Mouse (Mus musculus) naive thymus-derived CD4-positive, alpha-beta T cell, adult 2 months (primary cell): ENCODE results near the gene Gfod1.

Source experiments
- DNase-seq: peaks from one replicate; pipeline ENCODE4 v3.0.0-alpha.2; 2011; ENCODE audit warnings: low read depth

Gfod1 gene

DNA sequence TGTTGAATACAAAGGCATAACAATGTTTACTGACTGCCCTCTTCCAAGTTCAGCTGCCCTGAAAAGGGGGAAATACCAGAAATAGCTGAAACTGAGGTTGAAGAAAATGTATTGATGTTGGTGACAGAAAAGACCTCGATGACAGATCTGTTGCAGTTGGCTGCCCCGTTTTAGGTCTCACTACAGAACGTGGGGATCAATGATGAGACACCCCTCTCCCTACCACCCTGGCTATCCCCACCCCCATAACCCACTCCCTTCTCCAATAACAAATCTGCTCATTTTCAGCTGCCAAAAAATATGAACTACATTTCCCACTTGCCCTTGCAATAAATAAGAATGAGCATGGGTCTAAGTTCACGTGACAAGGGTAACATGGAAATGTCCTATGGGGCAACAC lies 73.1 kb downstream of the Gfod1 start:
- DNase-seq: no peak

DNA sequence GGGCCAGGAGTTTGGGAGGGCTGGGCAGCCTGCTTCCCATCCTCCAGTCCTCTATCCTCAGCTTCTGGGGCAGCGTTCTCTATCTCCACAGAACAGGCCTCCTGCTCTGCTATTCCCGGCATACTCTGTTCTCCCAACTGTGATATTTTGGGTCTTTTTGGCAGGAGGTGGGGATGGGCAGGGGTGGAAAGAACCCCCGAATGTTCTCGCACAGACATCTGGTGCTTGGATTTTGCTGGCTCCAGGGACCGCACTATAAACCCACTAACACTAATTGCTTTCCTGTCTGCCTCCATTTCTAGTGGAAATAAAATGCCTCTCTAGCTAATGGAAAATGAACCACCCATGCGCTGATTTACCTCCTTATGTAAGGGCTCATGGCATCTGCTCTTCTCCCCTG lies 73.7 kb downstream of the Gfod1 start:
- DNase-seq: no peak

DNA sequence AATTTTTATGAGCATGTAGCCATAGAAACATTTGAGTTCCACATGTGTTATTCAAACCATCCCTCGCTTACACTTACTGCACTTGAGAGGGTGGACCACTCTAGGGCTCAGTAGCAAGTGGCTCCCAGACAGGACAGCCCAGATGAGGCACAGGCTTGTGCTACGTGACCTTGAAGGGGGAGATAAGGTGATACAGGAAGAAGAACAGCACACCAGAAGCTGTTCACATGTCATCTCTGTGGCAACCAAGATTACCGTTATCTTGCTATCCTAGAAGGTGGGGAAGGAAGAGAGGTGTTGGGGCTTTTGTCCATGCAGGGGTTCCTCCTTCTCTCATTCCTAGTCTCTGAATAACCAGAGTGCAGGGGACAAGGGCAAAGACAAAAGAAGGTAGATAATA lies 74.2 kb downstream of the Gfod1 start:
- no peak for DNase-seq

DNA sequence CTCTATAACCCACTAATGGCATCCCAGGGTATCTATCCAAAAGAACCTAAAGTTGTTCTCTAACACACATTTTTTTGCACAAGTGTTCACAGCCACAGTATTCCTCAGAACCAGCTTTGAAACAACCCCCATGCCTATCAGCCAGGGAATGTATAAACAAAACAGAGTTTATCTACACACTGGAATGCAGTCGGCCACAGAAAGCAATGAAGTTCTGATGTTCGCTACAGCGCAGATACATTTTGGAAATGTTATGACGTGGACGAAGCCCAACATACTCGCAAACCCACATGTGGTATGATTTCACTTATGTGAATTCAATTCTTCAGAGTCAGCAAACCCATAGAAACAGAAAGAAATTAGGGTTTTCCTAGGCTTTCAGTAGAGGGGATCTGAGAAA lies 75.8 kb downstream of the Gfod1 start:
- DNase-seq: no peak

DNA sequence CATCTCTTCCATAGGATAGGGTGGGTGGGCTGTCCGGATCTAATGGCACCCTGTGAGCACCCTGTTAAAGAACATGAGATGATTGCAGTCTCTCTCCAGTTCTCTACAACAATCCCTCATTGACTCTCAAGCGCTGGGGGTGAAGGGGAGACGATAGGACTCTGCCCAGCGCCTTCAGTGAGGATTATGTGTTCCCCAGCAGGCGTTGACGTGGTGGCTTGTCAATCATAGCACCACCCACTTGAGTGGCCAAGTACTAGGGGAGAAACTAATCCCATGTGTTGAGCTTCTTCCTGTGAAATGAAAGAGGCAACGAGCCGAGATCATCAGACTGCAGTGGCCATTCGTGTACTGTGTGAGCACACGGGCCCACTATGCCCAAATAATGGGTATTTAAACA lies 77.9 kb downstream of the Gfod1 start:
- DNase-seq: no peak

DNA sequence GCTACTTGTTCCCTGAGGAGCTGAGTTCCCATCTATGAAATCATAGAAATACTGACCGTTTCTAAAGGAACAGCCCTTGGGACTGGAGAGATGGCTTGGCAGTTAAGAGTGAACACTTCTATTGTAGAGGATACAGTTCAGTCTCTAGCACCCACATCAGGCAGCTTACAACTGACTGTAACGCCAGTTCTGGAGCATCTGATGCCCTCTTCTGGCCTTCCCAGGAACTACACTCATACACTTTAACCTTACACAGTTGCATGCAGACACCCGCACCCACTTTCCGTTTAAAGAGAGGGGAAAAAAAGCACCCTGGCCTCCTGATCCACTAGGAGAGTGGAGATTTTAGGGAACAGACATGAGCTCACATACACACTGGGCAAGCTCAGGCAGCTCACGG lies 78.8 kb downstream of the Gfod1 start:
- DNase-seq: peak; percentile 37

DNA sequence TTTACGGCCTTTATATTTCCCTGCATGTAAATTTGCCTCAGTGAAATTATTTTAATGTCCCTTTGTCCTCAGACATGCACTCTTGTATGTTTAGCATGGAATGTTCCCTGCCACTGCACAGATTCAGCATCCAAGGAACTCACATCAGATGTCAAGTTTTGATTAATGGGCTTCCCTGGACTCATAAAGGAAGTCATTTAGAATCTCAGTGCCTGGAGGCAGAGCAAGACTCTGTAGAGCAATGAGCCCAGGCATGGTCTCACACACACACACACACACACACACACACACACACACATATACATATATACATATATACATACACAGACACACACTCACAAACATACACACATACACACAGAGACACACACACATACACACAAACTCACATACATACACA lies 81.9 kb downstream of the Gfod1 start:
- no peak for DNase-seq

DNA sequence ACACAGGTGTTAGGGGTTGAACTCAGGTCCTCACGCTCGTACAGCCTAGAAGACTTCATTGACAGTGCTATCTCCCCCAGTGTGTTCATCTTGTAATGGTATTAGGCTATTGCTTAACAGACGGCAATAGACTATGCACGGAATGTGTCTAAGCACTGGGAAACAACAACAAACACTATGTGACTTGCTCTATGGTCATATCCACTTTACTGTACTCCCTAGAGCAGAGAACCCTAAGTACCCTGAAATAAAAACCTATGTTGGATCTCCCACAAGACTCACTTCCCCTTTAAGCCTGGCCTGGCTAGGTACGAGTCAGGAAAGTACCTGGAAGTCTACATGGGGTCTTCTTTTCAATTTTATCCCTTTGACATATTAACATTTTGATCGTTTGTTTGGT lies 82.7 kb downstream of the Gfod1 start:
- no peak for DNase-seq

DNA sequence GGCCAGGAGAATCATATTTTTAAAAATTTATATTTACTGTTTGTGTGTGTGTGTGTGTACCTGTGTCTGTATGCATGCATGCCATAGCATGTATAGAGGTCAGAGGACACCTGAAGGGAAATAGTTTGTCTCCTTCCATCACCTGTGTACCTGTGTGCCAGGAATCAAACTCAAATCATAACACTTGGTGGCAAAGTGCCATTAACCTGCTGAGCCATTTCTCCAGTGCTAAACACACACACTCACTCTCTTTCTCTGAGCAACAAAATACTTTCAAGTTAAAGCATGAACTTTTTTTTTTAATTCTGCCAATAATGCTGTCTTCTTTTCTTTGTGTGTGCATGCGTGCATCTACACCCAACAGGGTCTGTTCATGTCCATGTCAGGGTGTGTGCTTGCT lies 83.3 kb downstream of the Gfod1 start:
- DNase-seq: no peak

DNA sequence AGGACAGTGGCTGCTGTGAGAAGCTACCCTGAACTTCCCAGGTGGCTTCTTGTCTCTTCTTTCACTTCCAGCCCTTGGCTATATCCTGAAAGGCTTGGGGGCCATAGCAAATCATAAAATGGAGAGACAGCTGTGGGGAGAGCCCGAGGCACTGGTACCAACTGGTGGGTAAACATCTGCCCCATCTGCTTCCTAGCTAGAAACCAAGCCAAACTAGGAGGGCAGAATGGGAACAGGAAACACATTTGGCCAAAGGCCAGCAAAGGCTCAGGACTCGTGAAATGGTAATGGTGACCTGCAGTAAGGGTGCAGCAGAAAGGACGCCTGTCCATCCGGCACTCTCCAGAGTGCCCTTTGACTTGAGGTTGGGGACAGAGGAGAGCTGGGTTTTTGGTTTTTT lies 85.2 kb downstream of the Gfod1 start:
- DNase-seq: no peak

DNA sequence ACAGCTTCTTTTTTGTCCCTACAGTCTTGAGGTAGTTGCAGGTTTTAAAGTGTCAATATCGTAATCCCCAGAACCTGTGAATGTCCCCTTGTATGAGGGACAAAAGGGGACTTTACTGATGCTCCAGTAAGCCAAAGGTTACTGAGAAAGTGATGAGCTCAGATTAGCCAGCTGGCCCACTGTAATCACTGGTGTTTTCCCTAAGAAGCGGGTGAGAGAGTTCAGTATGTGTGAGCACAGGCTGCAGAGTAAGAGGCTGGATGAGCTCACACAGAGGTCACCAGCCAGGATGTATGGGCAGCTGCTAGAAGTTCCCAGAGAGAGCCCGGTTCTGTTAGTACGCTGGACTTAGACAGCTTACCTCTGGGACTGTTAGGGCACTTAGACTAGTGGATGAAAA lies 85.7 kb downstream of the Gfod1 start:
- DNase-seq: no peak

DNA sequence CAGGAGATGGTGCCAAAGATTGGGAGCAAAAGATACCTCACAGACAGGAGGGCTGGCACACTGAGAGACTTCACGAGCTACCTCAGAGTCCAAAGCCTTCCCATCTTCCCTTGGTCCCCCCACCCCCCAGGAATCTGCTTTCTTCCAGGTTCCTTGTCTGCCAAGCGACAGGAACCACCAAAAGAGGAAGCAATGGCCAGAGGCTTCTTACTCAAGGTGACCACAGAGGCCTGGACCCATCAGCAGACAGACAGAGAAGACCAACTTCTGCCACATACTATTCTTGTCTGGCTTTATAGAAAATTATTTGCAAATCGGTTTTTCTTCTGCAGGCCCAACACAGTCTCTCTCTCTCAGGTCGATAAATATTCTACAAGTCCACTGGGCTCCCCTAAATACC lies 86.3 kb downstream of the Gfod1 start:
- DNase-seq: no peak

DNA sequence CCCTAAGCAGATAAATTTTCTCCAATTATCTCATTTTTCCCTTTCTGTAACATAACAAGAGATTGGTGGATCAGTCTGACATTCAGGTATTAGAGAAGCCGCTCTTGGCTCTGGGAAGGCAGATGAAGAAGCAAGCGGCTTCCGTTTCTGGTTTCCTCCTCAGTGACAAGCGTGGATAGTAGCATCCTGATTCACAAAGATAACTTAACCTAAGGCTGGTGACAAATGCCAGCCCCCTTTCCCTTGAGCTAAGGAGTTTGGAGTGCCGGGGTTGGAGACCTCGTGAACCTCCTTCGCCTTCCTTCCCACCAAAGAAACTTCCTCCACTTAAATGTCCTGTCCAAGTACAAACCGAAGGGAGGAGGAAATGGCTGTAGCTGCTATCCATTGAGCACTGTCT lies 86.9 kb downstream of the Gfod1 start:
- DNase-seq: peak; percentile 44

DNA sequence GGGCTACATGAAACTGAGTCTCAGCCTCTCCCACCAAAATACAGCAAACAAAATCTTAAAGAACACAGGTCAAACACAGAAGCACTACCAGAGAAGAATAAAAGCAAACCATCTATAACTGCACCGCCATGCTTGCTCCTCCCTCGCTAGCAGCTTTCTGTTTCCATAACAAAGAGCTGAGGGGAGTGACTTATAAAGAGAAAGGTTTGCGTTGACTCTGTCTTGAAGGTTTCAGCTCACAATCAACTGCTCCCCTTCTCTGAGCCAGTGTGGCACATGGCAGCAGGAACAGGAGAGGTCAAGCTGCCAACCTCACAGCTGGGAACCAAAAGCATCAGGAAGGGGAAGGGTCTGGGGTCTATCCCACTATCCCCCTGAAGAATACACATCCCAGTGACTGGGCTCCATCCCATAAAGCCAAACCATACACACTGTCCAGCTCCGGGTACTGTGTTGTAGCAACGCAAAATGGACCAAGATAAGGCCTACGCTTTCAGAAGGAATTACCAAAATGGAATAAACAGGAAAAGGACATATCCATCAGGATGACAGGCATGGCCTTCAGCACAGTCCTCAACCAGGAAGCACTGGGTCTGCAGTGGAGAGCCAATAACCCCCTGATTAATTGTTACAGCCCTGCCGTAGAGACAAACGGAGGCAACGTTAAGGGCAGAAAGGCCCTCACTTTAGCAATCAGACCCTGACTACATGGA lies 87.8 kb downstream of the Gfod1 start:
- DNase-seq: no peak

DNA sequence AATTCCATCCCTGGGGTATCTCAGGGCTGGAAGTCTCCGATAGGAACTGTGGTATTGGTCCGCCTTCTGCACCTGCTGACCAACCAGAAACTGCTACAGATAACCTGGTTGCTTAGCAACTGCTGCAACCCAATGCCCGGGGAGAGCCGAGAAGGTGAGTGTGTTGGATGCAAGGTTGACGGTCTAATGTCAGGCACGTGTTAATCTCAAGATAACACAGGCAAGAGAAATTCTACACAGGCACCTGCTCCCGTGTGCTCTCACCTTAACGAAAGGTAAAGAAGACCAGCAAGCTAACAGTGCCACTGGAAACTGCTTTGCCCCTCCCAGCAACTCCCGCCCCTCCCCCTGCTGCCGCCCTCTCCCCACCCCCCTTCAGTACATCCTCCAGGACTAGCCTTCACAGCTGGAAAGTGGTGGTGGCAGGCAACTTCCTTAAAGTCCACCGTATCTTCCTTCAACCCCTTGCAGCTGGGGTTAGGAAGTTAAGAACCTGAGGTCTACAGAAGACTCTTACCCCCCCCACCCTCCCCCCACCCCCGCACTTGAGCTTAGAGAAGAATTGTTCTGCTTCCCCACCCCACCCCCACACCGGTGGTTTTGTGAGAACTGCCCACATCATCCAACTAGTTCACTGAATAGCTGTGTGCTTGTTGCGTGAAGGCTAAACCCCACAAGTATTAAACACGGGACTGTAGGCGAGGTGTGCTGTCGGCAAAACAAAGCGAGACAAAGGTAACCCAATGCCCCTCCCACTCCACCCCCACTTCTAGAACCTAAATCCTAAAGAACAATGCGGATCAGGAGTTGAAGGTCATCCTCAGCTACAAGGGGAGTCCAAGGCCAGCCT lies 88.6 kb downstream of the Gfod1 start:
- peak; percentile 68 for DNase-seq

DNA sequence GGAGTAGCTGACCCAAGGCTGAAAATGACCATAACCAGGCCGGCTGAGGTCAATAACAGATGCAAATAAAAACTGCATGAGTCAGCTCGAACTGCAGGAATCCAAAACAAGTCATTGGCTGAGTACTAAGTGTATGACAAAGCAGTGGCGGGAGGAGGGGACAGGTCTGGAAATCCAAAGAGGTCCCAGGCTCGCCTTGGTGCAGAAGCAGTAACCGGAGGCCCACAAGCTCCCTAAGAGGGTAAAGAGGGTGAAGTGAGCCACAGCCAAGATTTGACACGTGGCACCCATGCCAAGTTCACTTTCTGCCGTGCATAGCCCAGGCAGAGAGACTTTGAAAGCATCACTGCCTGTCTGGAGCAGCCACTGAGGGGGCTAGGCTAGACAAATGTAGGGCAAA lies 91.6 kb downstream of the Gfod1 start:
- DNase-seq: no peak

DNA sequence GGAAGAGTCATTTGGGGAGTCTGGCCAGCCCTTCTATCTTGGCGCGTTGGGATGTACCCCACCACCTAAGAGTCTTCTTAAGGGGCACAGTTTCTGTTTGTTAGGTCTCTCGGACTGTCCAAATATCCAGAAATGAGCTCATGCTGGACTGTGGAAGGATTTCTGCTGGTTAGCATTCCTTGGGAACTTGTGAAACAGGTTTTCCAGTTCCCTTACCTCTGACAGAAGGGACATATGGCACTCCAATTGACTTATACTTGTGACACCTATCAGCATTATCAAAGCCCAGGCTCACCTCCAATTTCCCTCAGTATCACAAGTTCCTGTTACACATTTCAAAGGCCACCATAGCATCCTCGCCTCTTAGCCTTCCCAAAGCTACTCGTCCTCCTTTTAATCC lies 93.0 kb downstream of the Gfod1 start:
- no peak for DNase-seq

DNA sequence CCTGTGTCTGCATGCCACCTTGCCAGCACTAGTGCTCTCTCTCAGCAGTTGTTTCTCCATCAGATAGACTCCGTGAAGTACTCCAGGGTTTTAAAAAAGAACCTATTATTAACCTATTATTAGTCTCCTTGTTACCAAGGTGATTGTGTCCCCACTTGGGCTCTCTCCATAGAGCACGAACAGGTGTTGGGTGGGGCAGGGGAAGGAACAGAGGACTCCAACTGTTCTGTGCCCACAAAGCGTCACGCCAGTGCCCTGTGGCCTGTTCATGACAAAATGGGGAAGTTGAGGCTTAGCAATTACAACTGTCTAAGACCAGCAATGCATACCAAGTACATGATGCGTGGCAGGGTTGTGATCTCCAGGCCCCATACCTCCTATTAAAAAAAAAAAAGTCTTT lies 94.4 kb downstream of the Gfod1 start:
- DNase-seq: no peak

DNA sequence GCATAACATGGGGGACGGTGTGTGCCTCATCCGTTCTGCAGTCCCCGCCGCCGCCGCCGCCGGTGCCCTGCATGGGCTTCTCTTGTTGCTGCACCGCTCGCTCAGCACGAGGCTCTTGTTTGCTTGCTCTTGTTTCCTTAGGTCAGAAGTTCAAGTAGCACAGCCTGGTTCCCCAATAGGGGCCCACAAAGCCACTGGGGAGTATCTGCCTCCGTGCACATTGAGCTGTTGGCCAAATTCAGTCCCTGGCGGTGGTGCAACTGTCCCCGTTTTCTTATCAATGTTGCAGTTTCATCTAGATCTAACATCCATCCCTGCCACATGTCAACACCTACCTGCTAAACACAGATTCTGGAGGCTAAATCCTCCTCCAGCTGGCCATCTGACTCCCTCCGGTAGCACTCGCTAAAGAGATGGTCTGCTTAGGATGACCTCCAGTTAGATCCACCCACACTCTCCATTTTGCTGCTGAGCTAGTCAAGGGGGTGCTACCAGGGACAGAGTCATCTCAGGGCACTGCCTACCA lies 95.0 kb downstream of the Gfod1 start:
- no peak for DNase-seq

DNA sequence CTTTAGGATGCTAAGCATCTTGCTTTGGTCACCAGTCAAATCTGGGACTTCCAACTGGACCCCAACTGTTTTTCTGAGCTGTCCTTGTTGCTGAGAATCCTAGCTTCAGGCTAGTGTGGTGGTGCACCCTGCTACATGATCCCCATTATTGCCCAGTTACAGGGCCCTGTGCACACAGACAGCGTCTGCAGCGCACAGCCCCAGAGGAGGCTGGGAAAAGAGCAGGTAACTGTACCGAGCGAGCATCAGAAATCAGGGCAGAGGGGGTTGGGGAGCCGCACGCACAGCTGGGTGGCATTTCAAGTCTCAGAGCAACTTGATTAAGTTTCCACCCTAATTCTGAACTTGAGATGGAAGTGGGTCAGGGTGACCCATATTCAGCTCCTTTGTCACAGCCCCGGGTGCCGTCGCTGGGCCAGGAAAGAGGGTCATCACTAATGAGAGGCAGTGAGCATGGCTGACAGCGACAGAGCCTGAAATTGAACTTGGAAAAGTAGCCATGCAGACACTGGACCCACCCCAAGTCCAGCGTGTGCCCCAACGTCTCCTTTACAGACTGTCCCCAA lies 97.8 kb downstream of the Gfod1 start:
- DNase-seq: no peak

DNA sequence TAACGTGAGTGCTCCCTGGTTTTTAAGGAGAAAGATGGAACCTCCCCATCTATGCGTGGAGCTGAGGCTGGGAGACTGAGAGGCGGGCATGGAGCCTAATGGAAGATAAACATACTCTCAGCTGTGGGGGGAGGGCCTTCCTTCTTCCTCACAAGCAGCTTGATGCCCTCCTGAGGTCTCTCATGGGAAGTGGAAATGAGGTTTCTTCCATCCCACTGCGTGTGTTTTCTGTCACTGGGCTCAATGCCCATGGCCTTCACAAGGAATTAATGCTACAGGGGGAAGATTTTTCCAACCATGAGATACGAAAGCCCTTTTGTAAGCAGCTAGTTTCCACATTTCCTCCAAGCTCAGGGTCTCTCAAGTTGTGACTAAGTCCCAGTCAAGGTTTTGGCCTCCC lies 100.3 kb downstream of the Gfod1 start:
- DNase-seq: no peak

DNA sequence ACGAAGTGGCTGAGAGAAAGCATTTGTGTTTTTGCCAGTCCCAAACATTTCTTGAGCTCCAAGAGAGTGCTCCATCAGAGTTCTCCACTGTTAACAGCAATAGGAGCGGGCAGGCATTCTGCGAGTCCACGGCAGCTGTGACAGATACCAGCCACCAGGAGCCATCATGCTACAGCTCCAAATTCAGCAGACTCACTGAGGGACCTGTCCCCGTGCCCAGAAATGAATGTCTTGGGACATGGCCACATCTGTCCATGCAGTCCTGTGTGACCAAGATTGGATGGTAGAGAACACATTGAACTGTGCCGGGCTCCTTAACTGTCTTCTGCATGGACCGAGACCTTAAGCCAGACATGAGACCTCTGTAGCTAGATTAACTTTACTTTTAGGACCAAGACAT lies 100.7 kb downstream of the Gfod1 start:
- no peak for DNase-seq

DNA sequence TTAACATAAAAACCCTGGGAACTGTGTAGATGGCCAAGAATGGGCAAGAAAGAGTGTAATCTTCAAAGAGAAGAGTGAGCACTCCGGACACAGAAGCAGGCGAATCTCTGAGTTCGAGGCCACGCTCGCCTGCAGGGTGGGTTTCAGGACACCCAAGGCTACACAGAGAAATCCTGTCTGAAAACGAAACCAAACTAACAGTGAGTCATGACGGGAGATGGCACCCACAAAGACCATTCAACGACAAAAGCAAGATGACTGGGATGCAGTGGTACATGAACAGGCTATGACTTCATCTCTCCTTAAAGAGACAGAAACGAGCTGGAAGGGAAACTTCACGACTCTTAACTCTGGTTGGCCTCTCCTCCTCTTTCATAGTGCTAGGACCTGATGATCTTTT lies 101.6 kb downstream of the Gfod1 start:
- DNase-seq: no peak
